ENCODE assay signal across 10 mouse cellular contexts in genomic region chr9:102492031-102492795, GRCm38 (mm10). TPM values are rescaled to one million over a fixed set of nuclear protein-coding genes. Genes with fewer than 3 reads are reported as not detected.
DNase-seq lines count a peak whose midpoint lies in the region; ATAC-seq lines count a peak whose summit lies in the region.
"Had no signal": no experiment of that assay in that cellular context is flagged by ENCODE, and none has a peak within 500 bp of the region (broad histone marks: within the 10 kb centered on the region; RNA-seq: fewer than 3 reads in every experiment).

No protein-coding gene starts in this region.

- ATAC-seq in forebrain, embryonic 13.5 days, result peak; percentile 38; the same call in 1 of the 2 replicates
- no peak for ATAC-seq in forebrain, embryonic 16.5 days
- 0 out of 2 replicates have a peak, but pooled peaks have one; percentile 22 for ATAC-seq in midbrain, embryonic 11.5 days (ENCODE audit: low FRiP score)
- no peak for ATAC-seq in midbrain, embryonic 15.5 days (replicated peaks)
- ATAC-seq in embryonic facial prominence, embryonic 11.5 days (replicated peaks; ENCODE audit: insufficient number of reproducible peaks, low FRiP score, low TSS enrichment, low read depth), result 0 out of 2 replicates have a peak, but pooled peaks have one; percentile 49
- ATAC-seq: Patski had no signal

- no peak overlapping the region for H3K4me2 ChIP-seq in forebrain, embryonic 13.5 days
- no peak overlapping the region for H3K4me2 ChIP-seq in forebrain, embryonic 16.5 days (ENCODE audit: low read length)
- H3K4me2 ChIP-seq in midbrain, embryonic 11.5 days, result no peak overlapping the region
- no peak overlapping the region for H3K4me2 ChIP-seq in midbrain, embryonic 15.5 days
- no peak overlapping the region for H3K4me2 ChIP-seq in embryonic facial prominence, embryonic 11.5 days (ENCODE audit: low read depth, low read length)
- H3K4me2 ChIP-seq: lung, embryonic 15.5 days had no signal

- no peaks in the 10 kb centered on the region for H3K27me3 ChIP-seq in forebrain, embryonic 13.5 days
- H3K27me3 ChIP-seq in forebrain, embryonic 16.5 days (replicated peaks; ENCODE audit: control insufficient read depth, insufficient read depth, low read length), result no peaks in the 10 kb centered on the region
- H3K27me3 ChIP-seq in midbrain, embryonic 11.5 days (ENCODE audit: control insufficient read depth, insufficient read depth, low read length), result no peaks in the 10 kb centered on the region
- H3K27me3 ChIP-seq in midbrain, embryonic 15.5 days (replicated peaks), result no peaks in the 10 kb centered on the region
- no peaks in the 10 kb centered on the region for H3K27me3 ChIP-seq in embryonic facial prominence, embryonic 11.5 days (ENCODE audit: control insufficient read depth, insufficient read depth, low read length)
- H3K27me3 ChIP-seq: lung, embryonic 15.5 days had no signal

- H3K4me1 ChIP-seq in forebrain, embryonic 13.5 days, result peaks cover 11% of the 10 kb centered on the region
- H3K4me1 ChIP-seq in forebrain, embryonic 16.5 days (replicated peaks; ENCODE audit: control insufficient read depth, insufficient read depth, low read length), result peaks cover 2% of the 10 kb centered on the region; the same call in 1 of the 2 replicates
- H3K4me1 ChIP-seq in midbrain, embryonic 11.5 days (ENCODE audit: control insufficient read depth, insufficient read depth, low read length), result no peaks in the 10 kb centered on the region
- H3K4me1 ChIP-seq in midbrain, embryonic 15.5 days, result no peaks in the 10 kb centered on the region
- H3K4me1 ChIP-seq in embryonic facial prominence, embryonic 11.5 days (ENCODE audit: control insufficient read depth, insufficient read depth, low read length), result no peaks in the 10 kb centered on the region

- WGBS in forebrain, embryonic 13.5 days, result 46% methylated on average over 12 of the region's 12 CpGs
- WGBS in forebrain, embryonic 16.5 days, result 45% methylated on average over 12 of the region's 12 CpGs
- WGBS in midbrain, embryonic 11.5 days, result 52% methylated on average over 12 of the region's 12 CpGs
- 44% methylated on average over 12 of the region's 12 CpGs for WGBS in midbrain, embryonic 15.5 days
- 47% methylated on average over 12 of the region's 12 CpGs for WGBS in embryonic facial prominence, embryonic 11.5 days

- no peak overlapping the region for H3K4me3 ChIP-seq in forebrain, embryonic 13.5 days
- no peak overlapping the region for H3K4me3 ChIP-seq in forebrain, embryonic 16.5 days (replicated peaks; ENCODE audit: low read length)
- H3K4me3 ChIP-seq in midbrain, embryonic 11.5 days (ENCODE audit: low read depth, low read length), result no peak overlapping the region
- H3K4me3 ChIP-seq in midbrain, embryonic 15.5 days, result no peak overlapping the region
- no peak overlapping the region for H3K4me3 ChIP-seq in embryonic facial prominence, embryonic 11.5 days (ENCODE audit: low read depth, low read length)
- H3K4me3 ChIP-seq: lung, embryonic 15.5 days had no signal

- peak; percentile 87 for DNase-seq in midbrain, embryonic 11.5 days (ENCODE audit: low spot score, missing footprints)
- peak; percentile 40 for DNase-seq in embryonic facial prominence, embryonic 11.5 days (ENCODE audit: low spot score)
- DNase-seq in thymus, postnatal 0 days (ENCODE audit: low spot score), result peak; percentile 3
- no peak for DNase-seq in layer of hippocampus, adult 11-12 months (ENCODE audit: low spot score)
- DNase-seq in urinary bladder, postnatal 36 days (ENCODE audit: low spot score in 2 of 2), result no peak

- no peaks in the 10 kb centered on the region for H3K9me3 ChIP-seq in forebrain, embryonic 13.5 days (replicated peaks)
- no peaks in the 10 kb centered on the region for H3K9me3 ChIP-seq in forebrain, embryonic 16.5 days (ENCODE audit: control insufficient read depth, low read length)
- no peaks in the 10 kb centered on the region for H3K9me3 ChIP-seq in midbrain, embryonic 11.5 days (ENCODE audit: control insufficient read depth, low read length)
- no peaks in the 10 kb centered on the region for H3K9me3 ChIP-seq in midbrain, embryonic 15.5 days
- no peaks in the 10 kb centered on the region for H3K9me3 ChIP-seq in embryonic facial prominence, embryonic 11.5 days (replicated peaks; ENCODE audit: control insufficient read depth, low read length)
- H3K9me3 ChIP-seq: lung, embryonic 15.5 days had no signal

- no peaks in the 10 kb centered on the region for H3K36me3 ChIP-seq in forebrain, embryonic 13.5 days (ENCODE audit: poor library complexity, severe bottlenecking)
- no peaks in the 10 kb centered on the region for H3K36me3 ChIP-seq in forebrain, embryonic 16.5 days (ENCODE audit: control insufficient read depth, insufficient read depth)
- H3K36me3 ChIP-seq in midbrain, embryonic 11.5 days (ENCODE audit: control insufficient read depth, insufficient read depth, low read length), result no peaks in the 10 kb centered on the region
- no peaks in the 10 kb centered on the region for H3K36me3 ChIP-seq in midbrain, embryonic 15.5 days (replicated peaks)
- no peaks in the 10 kb centered on the region for H3K36me3 ChIP-seq in embryonic facial prominence, embryonic 11.5 days (replicated peaks; ENCODE audit: control insufficient read depth, insufficient read depth, low read depth, low read length)
- H3K36me3 ChIP-seq: lung, embryonic 15.5 days had no signal

- no peak overlapping the region for H3K9ac ChIP-seq in forebrain, embryonic 13.5 days
- no peak overlapping the region for H3K9ac ChIP-seq in forebrain, embryonic 16.5 days (replicated peaks; ENCODE audit: low read depth, low read length)
- no peak overlapping the region for H3K9ac ChIP-seq in midbrain, embryonic 11.5 days (ENCODE audit: low read length)
- H3K9ac ChIP-seq in midbrain, embryonic 15.5 days, result no peak overlapping the region
- H3K9ac ChIP-seq in embryonic facial prominence, embryonic 11.5 days (replicated peaks; ENCODE audit: low read length), result no peak overlapping the region
- H3K9ac ChIP-seq: lung, embryonic 15.5 days had no signal

- H3K27ac ChIP-seq in forebrain, embryonic 13.5 days, result no peak overlapping the region
- no peak overlapping the region for H3K27ac ChIP-seq in forebrain, embryonic 16.5 days (ENCODE audit: low read length)
- no peak overlapping the region for H3K27ac ChIP-seq in midbrain, embryonic 11.5 days (ENCODE audit: low read depth, low read length)
- H3K27ac ChIP-seq in midbrain, embryonic 15.5 days, result no peak overlapping the region
- H3K27ac ChIP-seq in embryonic facial prominence, embryonic 11.5 days (replicated peaks; ENCODE audit: low read depth, low read length), result no peak overlapping the region
- H3K27ac ChIP-seq: lung, embryonic 15.5 days had no signal

RNA-seq across cellular contexts. Expression of gene Ky, which starts 13.3 kb away (rescaled TPM):
- polyA plus RNA-seq in forebrain, embryonic 13.5 days (2015; fragmentation: Nextera tagmentation; extraction: Ambion mirVana), result 0.13 and 0.18 TPM in 2 replicates
- 0.16 and 0.33 TPM in 2 replicates for polyA plus RNA-seq in forebrain, embryonic 16.5 days (2015; fragmentation: Nextera tagmentation; extraction: Ambion mirVana)
- 0.18 and 0.44 TPM in 2 replicates for polyA plus RNA-seq in midbrain, embryonic 11.5 days (2014; fragmentation: Nextera tagmentation; extraction: Ambion mirVana)
- 0.52 and 0.80 TPM in 2 replicates for polyA plus RNA-seq in midbrain, embryonic 15.5 days (2015; fragmentation: Nextera tagmentation; extraction: Ambion mirVana)
- polyA plus RNA-seq in embryonic facial prominence, embryonic 11.5 days (2014; fragmentation: Nextera tagmentation; extraction: Ambion mirVana), result 0.10 and 0.17 TPM in 2 replicates
- 0.10 and 0.12 TPM in 2 replicates for polyA plus RNA-seq in thymus, postnatal 0 days (2015; fragmentation: Nextera tagmentation; extraction: Ambion mirVana)
- polyA plus RNA-seq: Patski had no signal

Comparison
In these comparisons a context has a peak if more than half of its experiments do, and no peak if none do; other contexts are left out.
1. ATAC-seq: peak in forebrain, embryonic 13.5 days (single experiment), midbrain, embryonic 11.5 days (single experiment) and embryonic facial prominence, embryonic 11.5 days (single experiment); none in forebrain, embryonic 16.5 days (single experiment) and midbrain, embryonic 15.5 days (single experiment).
2. DNase-seq: peak in midbrain, embryonic 11.5 days (single experiment), embryonic facial prominence, embryonic 11.5 days (single experiment) and thymus, postnatal 0 days (single experiment); none in layer of hippocampus, adult 11-12 months (single experiment) and urinary bladder, postnatal 36 days (0 of 2).